Mouse (Mus musculus): ENCODE measurements at regions not wholly inside any gene's neighbourhood (a gene's known extent, or its start where the extent isn't known, plus 50 kb on each side); places are given as distances from the start of the nearest gene placed in this dataset.

- Histone ChIP-seq H3K4me1 (ENCODE audit: control insufficient read depth, insufficient read depth, low read length) (no peaks in the 10 kb centered on the region), H3K4me3 (replicated peaks; ENCODE audit: control insufficient read depth, low read depth, low read length) (no peak overlapping the region), H3K27ac (ENCODE audit: control insufficient read depth, insufficient read depth, low read depth, low read length, poor library complexity) (no peak overlapping the region)
- TF ChIP-seq POLR2A (IDR thresholded peaks at IDR 0.05; ENCODE audit: borderline replicate concordance, control insufficient read depth, low read depth, low read length), result no peak
- TF ChIP-seq CTCF (IDR thresholded peaks at IDR 0.05; ENCODE audit: control insufficient read depth, insufficient read depth, low read length), result no peak
- 83% methylated on average over 5 of the region's 5 CpGs for WGBS
These were observed 121.6 kb upstream of the Foxn2 start for GRCm38 (mm10) chr17:88318936-88319335.

- H3K4me3 ChIP-seq (replicated peaks; ENCODE audit: control insufficient read depth, low read depth, low read length), result no peak overlapping the region
- H3K27ac ChIP-seq (ENCODE audit: control insufficient read depth, insufficient read depth, low read depth, low read length, poor library complexity), result no peak overlapping the region
- TF ChIP-seq POLR2A (IDR thresholded peaks at IDR 0.05; ENCODE audit: borderline replicate concordance, control insufficient read depth, low read depth, low read length) (no peak), CTCF (IDR thresholded peaks at IDR 0.05; ENCODE audit: control insufficient read depth, insufficient read depth, low read length) (no peak)
- 74% methylated on average over 1 of the region's 1 CpGs for WGBS
- no peaks in the 10 kb centered on the region for H3K4me1 ChIP-seq (ENCODE audit: control insufficient read depth, insufficient read depth, low read length)
These were observed 119.8 kb upstream of the Foxn2 start for GRCm38 (mm10) chr17:88320686-88321085.

GRCm38 (mm10) chr17:88325326-88325909, 115.1 kb upstream of the Foxn2 start:
- Histone ChIP-seq H3K27ac (ENCODE audit: control insufficient read depth, insufficient read depth, low read depth, low read length, poor library complexity) (no peak overlapping the region), H3K4me1 (ENCODE audit: control insufficient read depth, insufficient read depth, low read length) (no peaks in the 10 kb centered on the region), H3K4me3 (replicated peaks; ENCODE audit: control insufficient read depth, low read depth, low read length) (no peak overlapping the region)
- WGBS, result 69% methylated on average over 14 of the region's 14 CpGs
- TF ChIP-seq POLR2A (IDR thresholded peaks at IDR 0.05; ENCODE audit: borderline replicate concordance, control insufficient read depth, low read depth, low read length) (no peak), CTCF (IDR thresholded peaks at IDR 0.05; ENCODE audit: control insufficient read depth, insufficient read depth, low read length) (no peak)

GRCm38 (mm10) chr17:88325910-88326739, 114.4 kb upstream of the Foxn2 start:
- WGBS, result 71% methylated on average over 12 of the region's 12 CpGs
- no peak overlapping the region for H3K27ac ChIP-seq (ENCODE audit: control insufficient read depth, insufficient read depth, low read depth, low read length, poor library complexity)
- no peaks in the 10 kb centered on the region for H3K4me1 ChIP-seq (ENCODE audit: control insufficient read depth, insufficient read depth, low read length)
- TF ChIP-seq POLR2A (IDR thresholded peaks at IDR 0.05; ENCODE audit: borderline replicate concordance, control insufficient read depth, low read depth, low read length) (no peak), CTCF (IDR thresholded peaks at IDR 0.05; ENCODE audit: control insufficient read depth, insufficient read depth, low read length) (no peak)
- no peak overlapping the region for H3K4me3 ChIP-seq (replicated peaks; ENCODE audit: control insufficient read depth, low read depth, low read length)

- Histone ChIP-seq H3K27ac (ENCODE audit: control insufficient read depth, insufficient read depth, low read depth, low read length, poor library complexity) (no peak overlapping the region), H3K4me3 (replicated peaks; ENCODE audit: control insufficient read depth, low read depth, low read length) (no peak overlapping the region), H3K4me1 (ENCODE audit: control insufficient read depth, insufficient read depth, low read length) (no peaks in the 10 kb centered on the region)
- WGBS, result 70% methylated on average over 4 of the region's 4 CpGs
- TF ChIP-seq POLR2A (IDR thresholded peaks at IDR 0.05; ENCODE audit: borderline replicate concordance, control insufficient read depth, low read depth, low read length) (no peak), CTCF (IDR thresholded peaks at IDR 0.05; ENCODE audit: control insufficient read depth, insufficient read depth, low read length) (no peak)
These were observed 113.8 kb upstream of the Foxn2 start for GRCm38 (mm10) chr17:88326740-88327123.

GRCm38 (mm10) chr17:88327791-88328190, 112.7 kb upstream of the Foxn2 start:
- H3K27ac ChIP-seq (ENCODE audit: control insufficient read depth, insufficient read depth, low read depth, low read length, poor library complexity), result no peak overlapping the region
- 80% methylated on average over 8 of the region's 8 CpGs for WGBS
- no peak overlapping the region for H3K4me3 ChIP-seq (replicated peaks; ENCODE audit: control insufficient read depth, low read depth, low read length)
- H3K4me1 ChIP-seq (ENCODE audit: control insufficient read depth, insufficient read depth, low read length), result no peaks in the 10 kb centered on the region
- no peak for TF ChIP-seq CTCF (IDR thresholded peaks at IDR 0.05; ENCODE audit: control insufficient read depth, insufficient read depth, low read length)
- TF ChIP-seq POLR2A (IDR thresholded peaks at IDR 0.05; ENCODE audit: borderline replicate concordance, control insufficient read depth, low read depth, low read length), result no peak

GRCm38 (mm10) chr17:88328807-88329206, 111.7 kb upstream of the Foxn2 start:
- no peak overlapping the region for H3K4me3 ChIP-seq (replicated peaks; ENCODE audit: control insufficient read depth, low read depth, low read length)
- WGBS, result 73% methylated on average over 8 of the region's 8 CpGs
- H3K27ac ChIP-seq (ENCODE audit: control insufficient read depth, insufficient read depth, low read depth, low read length, poor library complexity), result no peak overlapping the region
- TF ChIP-seq CTCF (IDR thresholded peaks at IDR 0.05; ENCODE audit: control insufficient read depth, insufficient read depth, low read length) (no peak), POLR2A (IDR thresholded peaks at IDR 0.05; ENCODE audit: borderline replicate concordance, control insufficient read depth, low read depth, low read length) (no peak)
- no peaks in the 10 kb centered on the region for H3K4me1 ChIP-seq (ENCODE audit: control insufficient read depth, insufficient read depth, low read length)

- WGBS, result 80% methylated on average over 9 of the region's 9 CpGs
- no peak for TF ChIP-seq POLR2A (IDR thresholded peaks at IDR 0.05; ENCODE audit: borderline replicate concordance, control insufficient read depth, low read depth, low read length)
- Histone ChIP-seq H3K27ac (ENCODE audit: control insufficient read depth, insufficient read depth, low read depth, low read length, poor library complexity) (no peak overlapping the region), H3K4me1 (ENCODE audit: control insufficient read depth, insufficient read depth, low read length) (no peaks in the 10 kb centered on the region), H3K4me3 (replicated peaks; ENCODE audit: control insufficient read depth, low read depth, low read length) (no peak overlapping the region)
These were observed 110.8 kb upstream of the Foxn2 start for GRCm38 (mm10) chr17:88329715-88330114.

All from bone marrow, adult 2 months (tissue).